Mouse (Mus musculus): ENCODE measurements at regions not wholly inside any gene's neighbourhood (a gene's known extent, or its start where the extent isn't known, plus 50 kb on each side); places are given as distances from the start of the nearest gene placed in this dataset.
"Not testable (repeated sequence)": the region's sequence is repeated elsewhere in the genome, so short reads cannot be mapped to it uniquely, and the experiment has no call there.

- Histone ChIP-seq H3K27me3 (no peaks in the 10 kb centered on the region), H3K9ac (no peak overlapping the region), H3K9me3 (replicated peaks) (no peaks in the 10 kb centered on the region), H3K36me3 (replicated peaks) (no peaks in the 10 kb centered on the region), H3K27ac (replicated peaks) (no peak overlapping the region), H3K4me1 (replicated peaks) (no peaks in the 10 kb centered on the region), H3K4me3 (replicated peaks) (no peak overlapping the region), H3K4me2 (no peak overlapping the region)
- no peak for ATAC-seq (ENCODE audit: insufficient read depth)
- WGBS (ENCODE audit: insufficient replicate concordance): 19% methylated on average over 2 of the region's 2 CpGs
Observed at GRCm38 (mm10) chr13:5634960-5635359, 226.3 kb upstream of the Klf6 start.

- 72% methylated on average over 7 of the region's 7 CpGs for WGBS (ENCODE audit: insufficient replicate concordance)
- Histone ChIP-seq H3K36me3 (replicated peaks) (no peaks in the 10 kb centered on the region), H3K4me3 (replicated peaks) (no peak overlapping the region), H3K27me3 (no peaks in the 10 kb centered on the region), H3K4me1 (replicated peaks) (no peaks in the 10 kb centered on the region), H3K27ac (replicated peaks) (no peak overlapping the region), H3K9me3 (replicated peaks) (no peaks in the 10 kb centered on the region), H3K9ac (no peak overlapping the region), H3K4me2 (no peak overlapping the region)
- ATAC-seq (ENCODE audit: insufficient read depth): no peak
Observed at GRCm38 (mm10) chr13:5641743-5642510, 219.4 kb upstream of the Klf6 start.

- Histone ChIP-seq H3K9me3 (replicated peaks) (no peaks in the 10 kb centered on the region), H3K27ac (replicated peaks) (no peak overlapping the region)
Observed at GRCm38 (mm10) chr13:5648276-5648675, 213.0 kb upstream of the Klf6 start.

GRCm38 (mm10) chr13:5657556-5657955 lies 203.7 kb upstream of the Klf6 start:
- H3K4me1 ChIP-seq (replicated peaks): no peaks in the 10 kb centered on the region
- no peaks in the 10 kb centered on the region for H3K9me3 ChIP-seq (replicated peaks)
- no peaks in the 10 kb centered on the region for H3K36me3 ChIP-seq (replicated peaks)
- H3K27me3 ChIP-seq: no peaks in the 10 kb centered on the region
- no peak overlapping the region for H3K4me2 ChIP-seq
- no peak for ATAC-seq (ENCODE audit: insufficient read depth)
- H3K27ac ChIP-seq (replicated peaks): no peak overlapping the region
- 49% methylated on average over 5 of the region's 5 CpGs for WGBS (ENCODE audit: insufficient replicate concordance)
- H3K9ac ChIP-seq: no peak overlapping the region
- no peak overlapping the region for H3K4me3 ChIP-seq (replicated peaks)

More at GRCm38 (mm10) chr13:5648276-5648675, 213.0 kb upstream of the Klf6 start:
- H3K4me1 ChIP-seq (replicated peaks): no peaks in the 10 kb centered on the region
- H3K9ac ChIP-seq: no peak overlapping the region
- no peak for ATAC-seq (ENCODE audit: insufficient read depth)
- H3K4me3 ChIP-seq (replicated peaks): no peak overlapping the region
- 60% methylated on average over 4 of the region's 4 CpGs for WGBS (ENCODE audit: insufficient replicate concordance)
- no peaks in the 10 kb centered on the region for H3K36me3 ChIP-seq (replicated peaks)
- H3K4me2 ChIP-seq: no peak overlapping the region
- no peaks in the 10 kb centered on the region for H3K27me3 ChIP-seq

GRCm38 (mm10) chr13:5666235-5667007 lies 194.9 kb upstream of the Klf6 start:
- no peaks in the 10 kb centered on the region for H3K27me3 ChIP-seq
- no peak for ATAC-seq (ENCODE audit: insufficient read depth)
- H3K4me3 ChIP-seq (replicated peaks): no peak overlapping the region
- H3K4me1 ChIP-seq (replicated peaks): no peaks in the 10 kb centered on the region
- H3K36me3 ChIP-seq (replicated peaks): no peaks in the 10 kb centered on the region
- 39% methylated on average over 3 of the region's 3 CpGs for WGBS (ENCODE audit: insufficient replicate concordance)
- H3K9ac ChIP-seq: no peak overlapping the region
- no peaks in the 10 kb centered on the region for H3K9me3 ChIP-seq (replicated peaks)
- H3K27ac ChIP-seq (replicated peaks): no peak overlapping the region
- H3K4me2 ChIP-seq: no peak overlapping the region

GRCm38 (mm10) chr13:5675668-5676067 lies 185.6 kb upstream of the Klf6 start:
- Histone ChIP-seq H3K36me3 (replicated peaks) (no peaks in the 10 kb centered on the region), H3K27me3 (no peaks in the 10 kb centered on the region), H3K9me3 (replicated peaks) (no peaks in the 10 kb centered on the region), H3K9ac (no peak overlapping the region), H3K4me3 (replicated peaks) (no peak overlapping the region), H3K4me1 (replicated peaks) (no peaks in the 10 kb centered on the region), H3K27ac (replicated peaks) (no peak overlapping the region), H3K4me2 (no peak overlapping the region)
- no peak for ATAC-seq (ENCODE audit: insufficient read depth)
- 67% methylated on average over 1 of the region's 1 CpGs for WGBS (ENCODE audit: insufficient replicate concordance)

GRCm38 (mm10) chr13:5690124-5690523 lies 171.2 kb upstream of the Klf6 start:
- no peak for ATAC-seq (ENCODE audit: insufficient read depth)
- Histone ChIP-seq H3K4me2 (no peak overlapping the region), H3K4me3 (replicated peaks) (no peak overlapping the region), H3K36me3 (replicated peaks) (no peaks in the 10 kb centered on the region), H3K27ac (replicated peaks) (no peak overlapping the region), H3K9me3 (replicated peaks) (0 out of 2 replicates have a peak, but pooled peaks cover 2% of the 10 kb centered on the region), H3K27me3 (no peaks in the 10 kb centered on the region), H3K9ac (no peak overlapping the region), H3K4me1 (replicated peaks) (no peaks in the 10 kb centered on the region)
- WGBS (ENCODE audit: insufficient replicate concordance): 56% methylated on average over 4 of the region's 4 CpGs

- H3K4me3 ChIP-seq (replicated peaks); H3K9ac ChIP-seq; H3K4me1 ChIP-seq (replicated peaks); H3K27me3 ChIP-seq; H3K36me3 ChIP-seq (replicated peaks); H3K9me3 ChIP-seq (replicated peaks); H3K27ac ChIP-seq (replicated peaks); ATAC-seq (ENCODE audit: insufficient read depth); H3K4me2 ChIP-seq: not testable (repeated sequence)
- 62% methylated on average over 2 of the region's 2 CpGs for WGBS (ENCODE audit: insufficient replicate concordance)
Observed at GRCm38 (mm10) chr13:5690680-5691079, 170.6 kb upstream of the Klf6 start.

- no peak overlapping the region for H3K4me2 ChIP-seq
- H3K36me3 ChIP-seq (replicated peaks): no peaks in the 10 kb centered on the region
- 66% methylated on average over 8 of the region's 8 CpGs for WGBS (ENCODE audit: insufficient replicate concordance)
- ATAC-seq (ENCODE audit: insufficient read depth): no peak
- no peaks in the 10 kb centered on the region for H3K4me1 ChIP-seq (replicated peaks)
- no peaks in the 10 kb centered on the region for H3K27me3 ChIP-seq
- no peak overlapping the region for H3K4me3 ChIP-seq (replicated peaks)
- H3K9ac ChIP-seq: no peak overlapping the region
- H3K27ac ChIP-seq (replicated peaks): no peak overlapping the region
- H3K9me3 ChIP-seq (replicated peaks): 0 out of 2 replicates have a peak, but pooled peaks cover 2% of the 10 kb centered on the region
Observed at GRCm38 (mm10) chr13:5694626-5695025, 166.7 kb upstream of the Klf6 start.

GRCm38 (mm10) chr13:5695581-5695980 lies 165.7 kb upstream of the Klf6 start:
- not testable (repeated sequence) for H3K4me2 ChIP-seq; H3K27me3 ChIP-seq; H3K9ac ChIP-seq; H3K4me1 ChIP-seq (replicated peaks); H3K27ac ChIP-seq (replicated peaks); H3K4me3 ChIP-seq (replicated peaks); ATAC-seq (ENCODE audit: insufficient read depth); H3K36me3 ChIP-seq (replicated peaks); H3K9me3 ChIP-seq (replicated peaks)
- 61% methylated on average over 3 of the region's 3 CpGs for WGBS (ENCODE audit: insufficient replicate concordance)

- Histone ChIP-seq H3K4me3 (replicated peaks) (no peak overlapping the region), H3K4me1 (replicated peaks) (no peaks in the 10 kb centered on the region), H3K4me2 (no peak overlapping the region), H3K36me3 (replicated peaks) (no peaks in the 10 kb centered on the region), H3K9ac (no peak overlapping the region), H3K27me3 (no peaks in the 10 kb centered on the region), H3K27ac (replicated peaks) (no peak overlapping the region), H3K9me3 (replicated peaks) (no peaks in the 10 kb centered on the region)
- WGBS (ENCODE audit: insufficient replicate concordance): 45% methylated on average over 2 of the region's 2 CpGs
- ATAC-seq (ENCODE audit: insufficient read depth): no peak
Observed at GRCm38 (mm10) chr13:5696377-5696776, 164.9 kb upstream of the Klf6 start.
